Mouse (Mus musculus) liver, adult 2 months (tissue): ENCODE results near the gene S100a3.

Experiments
- CTCF ChIP-seq: fragments of 200-500 bp; IDR thresholded peaks from 2 replicates; pipeline ENCODE4 v1.5.1; 2011; ENCODE audit warnings: low read depth, low read length, control low read depth
- POLR2A ChIP-seq: fragments of 200-500 bp; IDR thresholded peaks from 2 replicates; pipeline ENCODE4 v1.6.1; 2011; ENCODE audit warnings: low read length, control low read depth; ENCODE audit not compliant: insufficient read depth; ENCODE audit errors: extremely low read depth

GRCm38 (mm10) chr3:90549676-90550420 is 10.5 kb upstream of the S100a3 start:
- no peak for TF ChIP-seq CTCF
- TF ChIP-seq POLR2A, result no peak
